Mouse (Mus musculus): ENCODE measurements around the gene Slc25a34.
A peak's percentile ranks its signal among the peaks of the same experiment; 100 is the strongest.

Slc25a34 gene

DNA sequence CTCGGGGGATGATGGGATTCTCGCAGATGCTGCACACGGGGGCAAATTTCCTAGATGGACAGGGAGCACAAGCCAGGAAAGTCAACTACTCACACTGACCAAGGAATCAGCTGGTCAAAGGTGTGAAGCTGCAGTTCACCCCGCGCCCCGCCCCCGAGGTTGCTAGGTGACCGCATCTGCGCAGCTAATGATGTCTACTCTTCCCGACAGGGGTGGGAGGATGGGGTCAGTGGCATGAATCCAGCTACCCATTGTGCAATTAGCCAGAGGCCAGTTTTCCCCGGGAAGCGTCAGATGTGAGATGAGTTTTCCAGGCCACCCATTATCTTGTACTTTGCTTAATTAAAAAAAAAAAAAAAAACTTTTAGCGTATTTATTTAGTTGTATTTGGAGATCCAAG is 42.6 kb downstream of the Slc25a34 start:
- no peak for DNase-seq (ENCODE audit: low spot score in 2 of 2)

GRCm38 (mm10) chr4:141578833-141579232 is 44.8 kb downstream of the Slc25a34 start:
- DNase-seq (ENCODE audit: low spot score in 2 of 2) = no peak

- no peak for DNase-seq (ENCODE audit: low spot score in 2 of 2)
Measured at GRCm38 (mm10) chr4:141576877-141577276, 46.7 kb downstream of the Slc25a34 start.

DNA sequence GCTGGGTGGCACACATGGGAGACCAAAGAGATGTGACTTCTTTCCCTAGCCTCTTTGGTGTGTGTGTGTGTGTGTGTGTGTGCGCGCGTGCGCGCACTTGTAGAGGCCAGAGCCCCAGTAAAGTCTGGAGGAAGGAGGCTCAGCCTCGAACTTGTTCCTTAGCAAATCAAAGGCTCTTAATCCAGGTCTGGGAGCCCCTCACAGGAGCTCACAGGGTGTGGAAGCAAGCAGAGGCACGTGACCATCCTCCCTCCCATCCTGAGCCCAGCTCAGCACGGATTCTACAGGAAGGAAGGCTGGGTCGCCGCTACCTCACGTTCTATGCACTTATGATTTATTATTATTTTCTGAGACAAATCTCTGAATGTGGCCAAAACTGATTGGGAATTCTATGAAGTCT is 47.2 kb downstream of the Slc25a34 start:
- DNase-seq (ENCODE audit: low spot score in 2 of 2) = no peak

- DNase-seq (ENCODE audit: low spot score in 2 of 2) = peak; percentile 77 to 80
Measured at GRCm38 (mm10) chr4:141574789-141575702, 48.6 kb downstream of the Slc25a34 start.

GRCm38 (mm10) chr4:141573359-141573966 is 50.2 kb downstream of the Slc25a34 start:
- DNase-seq (ENCODE audit: low spot score in 2 of 2) = peak in 1 of 2 experiments; percentile 67

DNA sequence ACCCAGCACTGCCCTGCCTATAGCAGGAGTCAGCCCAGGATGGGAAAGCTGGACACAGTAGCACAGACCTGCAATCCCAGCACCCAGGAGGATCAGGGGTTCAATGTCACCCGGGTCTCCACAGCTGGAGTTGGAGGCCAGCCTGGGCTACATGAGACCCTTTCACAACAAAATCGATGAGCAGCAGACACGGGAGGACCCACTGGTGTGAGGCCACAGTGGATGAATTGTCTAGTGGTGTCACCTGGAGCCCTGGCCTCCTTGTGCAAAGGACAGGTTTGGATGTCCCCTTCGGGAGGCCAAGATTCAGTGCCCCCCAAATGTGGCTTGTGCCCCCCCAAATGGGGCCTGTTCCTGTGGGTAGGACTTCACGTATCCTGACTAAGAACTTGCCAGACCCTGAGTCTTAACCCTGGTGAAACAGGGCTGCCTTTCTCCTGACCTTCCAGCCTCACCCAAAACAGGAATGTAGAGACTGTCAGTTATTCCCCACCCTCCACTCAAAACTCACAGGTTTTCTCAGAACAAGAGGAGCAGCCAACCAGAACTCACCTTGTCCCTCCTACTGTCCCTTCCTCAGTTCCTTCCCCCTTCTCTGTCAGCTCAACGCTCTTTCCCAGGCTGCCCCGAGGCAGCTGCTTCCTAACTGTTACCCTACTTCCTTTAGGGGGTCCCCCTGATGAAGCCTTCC is 50.8 kb downstream of the Slc25a34 start:
- DNase-seq (ENCODE audit: low spot score in 2 of 2) = no peak

DNA sequence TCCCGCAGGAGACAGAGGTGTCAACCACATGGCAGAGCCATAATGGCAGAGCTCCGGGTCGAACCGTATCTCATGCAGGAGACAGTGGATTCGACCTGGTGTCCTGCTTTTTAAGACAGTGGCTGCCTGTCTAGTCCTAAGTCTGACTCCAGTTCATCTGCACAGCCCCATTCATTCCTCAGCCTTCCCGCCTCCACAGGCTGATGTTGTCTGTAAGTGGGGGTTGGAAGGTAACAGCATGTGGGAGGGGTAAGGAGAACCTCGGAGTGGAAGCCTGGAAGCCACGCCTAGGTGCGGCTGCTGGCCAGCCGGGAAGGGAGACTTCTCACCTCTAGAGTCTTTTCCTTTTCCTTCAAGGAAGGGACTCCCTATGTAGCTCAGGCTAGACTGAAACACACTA is 51.7 kb downstream of the Slc25a34 start:
- DNase-seq (ENCODE audit: low spot score in 2 of 2) = no peak

DNA sequence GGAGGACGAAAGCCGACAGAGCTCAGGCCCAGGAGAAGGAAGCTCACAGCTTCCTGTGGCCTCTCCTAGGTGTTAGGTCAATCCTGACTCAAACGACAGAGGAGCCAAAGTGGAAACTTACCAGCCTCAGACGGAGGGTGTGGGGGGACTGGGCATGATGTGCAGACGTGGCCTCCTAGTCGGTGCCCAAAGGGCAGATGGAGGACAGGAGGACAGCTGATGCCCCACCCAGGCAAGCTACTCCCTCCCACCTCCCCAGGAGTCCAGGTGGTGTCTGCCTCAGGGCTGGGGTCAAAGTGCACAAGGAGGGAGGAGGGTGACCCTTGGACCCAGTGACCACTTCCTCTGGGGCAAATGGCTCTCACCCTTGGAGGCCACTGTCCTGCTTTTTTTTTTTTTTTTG is 52.3 kb downstream of the Slc25a34 start:
- DNase-seq (ENCODE audit: low spot score in 2 of 2) = no peak

- DNase-seq (ENCODE audit: low spot score in 2 of 2) = no peak
Measured at GRCm38 (mm10) chr4:141570821-141571220, 52.8 kb downstream of the Slc25a34 start.

GRCm38 (mm10) chr4:141570004-141570403 is 53.6 kb downstream of the Slc25a34 start:
- DNase-seq (ENCODE audit: low spot score in 2 of 2) = no peak

- no peak for DNase-seq (ENCODE audit: low spot score in 2 of 2)
Measured at GRCm38 (mm10) chr4:141568966-141569365, 54.7 kb downstream of the Slc25a34 start.

Data from urinary bladder, adult 18-20 months (tissue).